Mouse (Mus musculus) liver, postnatal 0 days (tissue): ENCODE measurements at regions not wholly inside any gene's neighbourhood (a gene's known extent, or its start where the extent isn't known, plus 50 kb on each side); places are given as distances from the start of the nearest gene placed in this dataset.
A peak's percentile ranks its signal among the peaks of the same experiment; 100 is the strongest.

Experiments used
- ATAC-seq: fragments of 200-750 bp; cut with Nextera tagmentation; 2 replicates; pipeline ENCODE4 v1.8.0; 2017; ENCODE audit warnings: mild to moderate bottlenecking, moderate library complexity
- DNase-seq: peaks from one replicate; pipeline ENCODE4 v3.0.0-alpha.2; 2016
- H3K27ac ChIP-seq: fragments of 300-500 bp; sonication (generic); 2 replicates; pipeline ENCODE4 v1.5.1; 2014; ENCODE audit warnings: antibody characterized with exemption, moderate library complexity, mild to moderate bottlenecking, low read depth
- H3K27me3 ChIP-seq: fragments of 300-500 bp; sonication (generic); 2 replicates; pipeline ENCODE4 v1.6.1; 2014; ENCODE audit warnings: low read length, control low read depth, mixed read lengths; ENCODE audit not compliant: insufficient read depth
- H3K36me3 ChIP-seq: fragments of 300-500 bp; sonication (generic); replicated peaks from 2 replicates; pipeline ENCODE4 v1.6.1; 2014; ENCODE audit warnings: mild to moderate bottlenecking, control low read depth, low read length, moderate library complexity, mixed read lengths; ENCODE audit not compliant: insufficient read depth
- H3K4me1 ChIP-seq: fragments of 300-500 bp; sonication (generic); 2 replicates; pipeline ENCODE4 v1.6.1; 2014; ENCODE audit warnings: antibody characterized with exemption, mild to moderate bottlenecking, control low read depth; ENCODE audit not compliant: insufficient read depth
- H3K4me2 ChIP-seq: fragments of 300-500 bp; sonication (generic); 2 replicates; pipeline ENCODE4 v1.6.1; 2014; ENCODE audit warnings: low read depth, mild to moderate bottlenecking, low read length, moderate library complexity, mixed read lengths
- H3K4me3 ChIP-seq: fragments of 300-500 bp; sonication (generic); 2 replicates; pipeline ENCODE4 v1.5.1; 2014; ENCODE audit warnings: low read depth, low read length
- H3K9ac ChIP-seq: fragments of 300-500 bp; sonication (generic); replicated peaks from 2 replicates; pipeline ENCODE4 v1.6.1; 2014; ENCODE audit warnings: mild to moderate bottlenecking, moderate library complexity
- H3K9me3 ChIP-seq: fragments of 300-500 bp; sonication (generic); 2 replicates; pipeline ENCODE4 v1.6.1; 2016; ENCODE audit warnings: mild to moderate bottlenecking, control low read depth, low read length, mixed read lengths
- CTCF ChIP-seq: sonication (generic); IDR thresholded peaks from 2 replicates; pipeline ENCODE4 v1.5.1; 2016; ENCODE audit warnings: antibody characterized with exemption, low read depth
- EP300 ChIP-seq: IDR thresholded peaks from 2 replicates; pipeline ENCODE4 v1.6.1; 2016; ENCODE audit warnings: antibody characterized with exemption, low read depth, mild to moderate bottlenecking
- WGBS: fragments of 180-500 bp; shearing (Covaris S2); extraction: QIAGEN DNeasy Blood & Tissue Kit; methylation state at CpG from one replicate; pipeline ENCODE4 v1.1.7; 2014; ENCODE audit not compliant: insufficient replicate concordance; 5-methylcytosine and 5-hydroxymethylcytosine counted together

- H3K9me3 ChIP-seq: no peaks in the 10 kb centered on the region
- no peaks in the 10 kb centered on the region for H3K4me1 ChIP-seq
- H3K4me2 ChIP-seq: no peak overlapping the region
- H3K9ac ChIP-seq: no peak overlapping the region
- H3K36me3 ChIP-seq: no peaks in the 10 kb centered on the region
- ATAC-seq: no peak
- H3K27ac ChIP-seq: no peak overlapping the region
- 68% methylated on average over 1 of the region's 1 CpGs for WGBS
- no peaks in the 10 kb centered on the region for H3K27me3 ChIP-seq
- no peak overlapping the region for H3K4me3 ChIP-seq
- TF ChIP-seq EP300: no peak
- no peak for TF ChIP-seq CTCF
- no peak for DNase-seq
Observed at GRCm38 (mm10) chr9:94267243-94267642, 270.6 kb downstream of the 1190002N15Rik start.

- no peak for DNase-seq
Observed at GRCm38 (mm10) chr9:94239479-94240241, 298.2 kb downstream of the 1190002N15Rik start.

GRCm38 (mm10) chr9:94238565-94238964 lies 299.3 kb downstream of the 1190002N15Rik start:
- ATAC-seq (no peak), DNase-seq (no peak)
- Histone ChIP-seq H3K4me2 (no peak overlapping the region), H3K4me3 (no peak overlapping the region), H3K9me3 (no peaks in the 10 kb centered on the region), H3K27me3 (no peaks in the 10 kb centered on the region), H3K36me3 (no peaks in the 10 kb centered on the region), H3K27ac (no peak overlapping the region), H3K4me1 (no peaks in the 10 kb centered on the region), H3K9ac (no peak overlapping the region)
- no peak for TF ChIP-seq CTCF
- TF ChIP-seq EP300: no peak

More at GRCm38 (mm10) chr9:94239479-94240241, 298.2 kb downstream of the 1190002N15Rik start:
- H3K4me3 ChIP-seq: no peak overlapping the region
- no peaks in the 10 kb centered on the region for H3K36me3 ChIP-seq
- H3K9ac ChIP-seq: no peak overlapping the region
- TF ChIP-seq CTCF (no peak), EP300 (no peak)
- H3K4me1 ChIP-seq: no peaks in the 10 kb centered on the region
- no peak for ATAC-seq
- H3K27ac ChIP-seq: no peak overlapping the region
- WGBS: 67% methylated on average over 8 of the region's 8 CpGs
- H3K27me3 ChIP-seq: no peaks in the 10 kb centered on the region
- H3K9me3 ChIP-seq: no peaks in the 10 kb centered on the region
- no peak overlapping the region for H3K4me2 ChIP-seq

- no peaks in the 10 kb centered on the region for H3K9me3 ChIP-seq
- no peak overlapping the region for H3K4me3 ChIP-seq
- WGBS: 79% methylated on average over 2 of the region's 2 CpGs
- no peak overlapping the region for H3K27ac ChIP-seq
- H3K9ac ChIP-seq: no peak overlapping the region
- ATAC-seq (no peak), DNase-seq (no peak)
- TF ChIP-seq CTCF (no peak), EP300 (no peak)
- H3K36me3 ChIP-seq: no peaks in the 10 kb centered on the region
- no peak overlapping the region for H3K4me2 ChIP-seq
- H3K27me3 ChIP-seq: no peaks in the 10 kb centered on the region
- no peaks in the 10 kb centered on the region for H3K4me1 ChIP-seq
Observed at GRCm38 (mm10) chr9:94229537-94229936, 308.3 kb downstream of the 1190002N15Rik start.

- H3K9me3 ChIP-seq: no peaks in the 10 kb centered on the region
- DNase-seq: no peak
- H3K27me3 ChIP-seq: no peaks in the 10 kb centered on the region
- H3K4me1 ChIP-seq: no peaks in the 10 kb centered on the region
- WGBS: 50% methylated on average over 2 of the region's 2 CpGs
- H3K9ac ChIP-seq: no peak overlapping the region
- TF ChIP-seq CTCF (peak; percentile 29; the same call in 1 of the 2 replicates), EP300 (no peak)
- no peak overlapping the region for H3K4me2 ChIP-seq
- no peaks in the 10 kb centered on the region for H3K36me3 ChIP-seq
- no peak overlapping the region for H3K27ac ChIP-seq
- no peak for ATAC-seq
- H3K4me3 ChIP-seq: no peak overlapping the region
Observed at GRCm38 (mm10) chr9:94219116-94219515, 318.8 kb downstream of the 1190002N15Rik start.

GRCm38 (mm10) chr9:94216414-94217279 lies 321.2 kb downstream of the 1190002N15Rik start:
- H3K4me2 ChIP-seq: no peak overlapping the region
- no peak for TF ChIP-seq EP300
- no peak for TF ChIP-seq CTCF
- ATAC-seq (no peak), DNase-seq (no peak)
- H3K4me3 ChIP-seq: no peak overlapping the region
- no peaks in the 10 kb centered on the region for H3K36me3 ChIP-seq
- no peaks in the 10 kb centered on the region for H3K4me1 ChIP-seq
- H3K9me3 ChIP-seq: no peaks in the 10 kb centered on the region
- 72% methylated on average over 8 of the region's 8 CpGs for WGBS
- H3K27ac ChIP-seq: no peak overlapping the region
- no peaks in the 10 kb centered on the region for H3K27me3 ChIP-seq
- H3K9ac ChIP-seq: no peak overlapping the region
